Mouse (Mus musculus) midbrain, embryonic 16.5 days (tissue): ENCODE data around the gene H2-Ob. TPM values are rescaled to one million over a fixed set of nuclear protein-coding genes. Genes with fewer than 3 reads are reported as not detected.

ENCODE experiments used
- ATAC-seq: fragments of 200-750 bp; cut with Nextera tagmentation; 2 replicates; pipeline ENCODE4 v1.8.0; 2017; ENCODE audit warnings: moderate TSS enrichment
- H3K27ac ChIP-seq: fragments of 300-500 bp; sonication (generic); 2 replicates; pipeline ENCODE4 v1.5.1; 2014; ENCODE audit warnings: mild to moderate bottlenecking, low read length, mixed read lengths
- H3K27me3 ChIP-seq: fragments of 300-500 bp; sonication (generic); 2 replicates; pipeline ENCODE4 v1.6.1; 2014; ENCODE audit warnings: low read depth, low read length, mixed read lengths; ENCODE audit not compliant: control insufficient read depth, insufficient read depth
- H3K36me3 ChIP-seq: fragments of 300-500 bp; sonication (generic); 2 replicates; pipeline ENCODE4 v1.6.1; 2014; ENCODE audit warnings: mild to moderate bottlenecking, low read length, moderate library complexity, mixed read lengths; ENCODE audit not compliant: control insufficient read depth, insufficient read depth
- H3K4me1 ChIP-seq: fragments of 300-500 bp; sonication (generic); 2 replicates; pipeline ENCODE4 v1.6.1; 2014; ENCODE audit warnings: mild to moderate bottlenecking, low read length, mixed read lengths; ENCODE audit not compliant: control insufficient read depth, insufficient read depth
- H3K4me2 ChIP-seq: fragments of 300-500 bp; sonication (generic); 2 replicates; pipeline ENCODE4 v1.6.1; 2014; ENCODE audit warnings: mild to moderate bottlenecking, low read length, mixed read lengths
- H3K4me3 ChIP-seq: fragments of 300-500 bp; sonication (generic); 2 replicates; pipeline ENCODE4 v1.5.1; 2014; ENCODE audit warnings: low read depth, mild to moderate bottlenecking, low read length, moderate library complexity, mixed read lengths
- H3K9ac ChIP-seq: fragments of 300-500 bp; sonication (generic); 2 replicates; pipeline ENCODE4 v1.6.1; 2014; ENCODE audit warnings: low read depth, low read length, mixed read lengths
- H3K9me3 ChIP-seq: fragments of 300-500 bp; sonication (generic); replicated peaks from 2 replicates; pipeline ENCODE4 v1.6.1; 2014; ENCODE audit warnings: mild to moderate bottlenecking, low read length, mixed read lengths; ENCODE audit not compliant: control insufficient read depth, poor library complexity, severe bottlenecking
- WGBS: fragments of 180-500 bp; shearing (Covaris S2); extraction: QIAGEN DNeasy Blood & Tissue Kit; methylation state at CpG from one replicate; pipeline ENCODE4 v1.1.7; 2014; 5-methylcytosine and 5-hydroxymethylcytosine counted together
- polyA plus RNA-seq: library from polyadenylated mRNA; unstranded; fragments of >200 nt; fragmentation: Nextera tagmentation; extraction: Ambion mirVana; gene quantifications from 2 replicates; pipeline ENCODE4 v1.2.1, GENCODE M21; 2015

Gene H2-Ob
- polyA plus RNA-seq, 1 experiment from 2014 or later, result 0.40 TPM

DNA sequence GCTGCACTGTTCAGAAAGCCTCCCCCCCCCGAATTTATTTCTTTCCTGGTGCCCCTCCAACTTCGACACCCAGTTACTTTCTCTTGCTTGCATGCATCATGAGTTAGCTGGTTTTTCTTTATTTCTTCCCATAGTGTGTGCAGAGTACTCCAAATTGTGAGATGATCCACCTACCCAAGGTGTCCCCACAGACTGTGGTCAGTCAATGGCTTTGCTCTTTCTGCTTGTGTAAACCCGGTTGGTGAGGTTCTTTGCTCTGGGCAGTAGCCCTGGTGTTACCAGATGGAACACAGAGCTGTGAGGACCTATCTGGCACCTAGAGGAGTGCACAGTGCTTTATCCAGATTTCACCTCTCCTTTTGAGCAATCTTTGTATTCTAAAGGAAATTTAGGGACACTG is 49.4 kb downstream of the H2-Ob start:
- Histone ChIP-seq H3K4me1 (no peaks in the 10 kb centered on the region), H3K9me3 (no peaks in the 10 kb centered on the region), H3K4me3 (no peak overlapping the region), H3K27ac (no peak overlapping the region), H3K4me2 (no peak overlapping the region), H3K9ac (no peak overlapping the region), H3K27me3 (no peaks in the 10 kb centered on the region), H3K36me3 (no peaks in the 10 kb centered on the region)
- no peak for ATAC-seq
- 69% methylated on average over 3 of the region's 3 CpGs for WGBS

DNA sequence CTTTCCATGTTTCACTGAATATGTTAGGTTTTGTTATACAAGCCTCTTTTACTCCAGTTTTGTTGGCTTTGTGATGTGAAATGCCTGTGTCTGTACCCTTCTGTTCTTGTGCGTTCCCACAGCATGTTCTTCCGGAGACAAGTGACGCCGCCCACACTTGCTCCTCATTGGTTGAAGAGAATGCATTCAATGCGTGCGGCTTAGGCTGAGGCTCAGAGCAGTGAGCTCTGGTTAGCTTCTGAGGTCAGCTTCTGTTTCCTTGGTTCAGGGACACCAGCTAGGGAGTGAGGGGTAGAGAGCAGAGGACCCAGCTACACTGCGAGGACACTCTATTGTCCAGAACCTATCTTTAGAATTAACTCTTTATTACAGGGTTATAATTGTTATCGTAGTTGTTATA is 52.9 kb downstream of the H2-Ob start:
- Histone ChIP-seq H3K9me3 (no peaks in the 10 kb centered on the region), H3K4me1 (0 out of 2 replicates have a peak, but pooled peaks cover 2% of the 10 kb centered on the region), H3K27ac (no peak overlapping the region), H3K9ac (no peak overlapping the region), H3K4me2 (no peak overlapping the region), H3K36me3 (no peaks in the 10 kb centered on the region), H3K27me3 (no peaks in the 10 kb centered on the region), H3K4me3 (no peak overlapping the region)
- WGBS, result 13% methylated on average over 8 of the region's 8 CpGs
- ATAC-seq, result peak; percentile 88; the same call in 1 of the 2 replicates

GRCm38 (mm10) chr17:34292570-34292969 is 53.9 kb downstream of the H2-Ob start:
- Histone ChIP-seq H3K4me3 (no peak overlapping the region), H3K27me3 (no peaks in the 10 kb centered on the region), H3K27ac (no peak overlapping the region), H3K4me2 (no peak overlapping the region), H3K36me3 (no peaks in the 10 kb centered on the region), H3K4me1 (0 out of 2 replicates have a peak, but pooled peaks cover 2% of the 10 kb centered on the region), H3K9me3 (no peaks in the 10 kb centered on the region), H3K9ac (no peak overlapping the region)
- 90% methylated on average over 4 of the region's 4 CpGs for WGBS
- no peak for ATAC-seq

GRCm38 (mm10) chr17:34293533-34293932 is 54.8 kb downstream of the H2-Ob start:
- H3K9ac ChIP-seq, result no peak overlapping the region
- H3K4me2 ChIP-seq, result no peak overlapping the region
- 64% methylated on average over 2 of the region's 2 CpGs for WGBS
- H3K27ac ChIP-seq, result no peak overlapping the region
- no peaks in the 10 kb centered on the region for H3K9me3 ChIP-seq
- no peak overlapping the region for H3K4me3 ChIP-seq
- ATAC-seq, result no peak
- no peaks in the 10 kb centered on the region for H3K36me3 ChIP-seq
- H3K27me3 ChIP-seq, result no peaks in the 10 kb centered on the region
- H3K4me1 ChIP-seq, result 0 out of 2 replicates have a peak, but pooled peaks cover 2% of the 10 kb centered on the region

GRCm38 (mm10) chr17:34294249-34294648 is 55.5 kb downstream of the H2-Ob start:
- Histone ChIP-seq H3K9me3 (no peaks in the 10 kb centered on the region), H3K4me1 (0 out of 2 replicates have a peak, but pooled peaks cover 2% of the 10 kb centered on the region), H3K27ac (no peak overlapping the region), H3K27me3 (no peaks in the 10 kb centered on the region), H3K4me3 (no peak overlapping the region), H3K4me2 (no peak overlapping the region), H3K36me3 (no peaks in the 10 kb centered on the region), H3K9ac (no peak overlapping the region)
- no peak for ATAC-seq
- 68% methylated on average over 4 of the region's 4 CpGs for WGBS

GRCm38 (mm10) chr17:34295307-34295706 is 56.6 kb downstream of the H2-Ob start:
- Histone ChIP-seq H3K4me3 (no peak overlapping the region), H3K36me3 (no peaks in the 10 kb centered on the region), H3K4me1 (0 out of 2 replicates have a peak, but pooled peaks cover 2% of the 10 kb centered on the region), H3K27me3 (no peaks in the 10 kb centered on the region), H3K9me3 (no peaks in the 10 kb centered on the region), H3K27ac (no peak overlapping the region), H3K9ac (no peak overlapping the region), H3K4me2 (no peak overlapping the region)
- ATAC-seq, result no peak

- 18% methylated on average over 23 of the region's 23 CpGs for WGBS
- peak overlapping the region; percentile 52 for H3K9ac ChIP-seq
- peak overlapping the region; percentile 44 for H3K4me2 ChIP-seq
- H3K9me3 ChIP-seq, result no peaks in the 10 kb centered on the region
- peak overlapping the region; percentile 50 for H3K27ac ChIP-seq
- peak; percentile 90 for ATAC-seq
- H3K4me1 ChIP-seq, result 0 out of 2 replicates have a peak, but pooled peaks cover 2% of the 10 kb centered on the region
- H3K4me3 ChIP-seq, result peak overlapping the region; percentile 41
- H3K27me3 ChIP-seq, result no peaks in the 10 kb centered on the region
- no peaks in the 10 kb centered on the region for H3K36me3 ChIP-seq
Measured at GRCm38 (mm10) chr17:34295891-34296794, 57.4 kb downstream of the H2-Ob start.

GRCm38 (mm10) chr17:34299356-34299755 is 60.7 kb downstream of the H2-Ob start:
- Histone ChIP-seq H3K36me3 (no peaks in the 10 kb centered on the region), H3K27ac (no peak overlapping the region), H3K9ac (no peak overlapping the region), H3K27me3 (no peaks in the 10 kb centered on the region), H3K4me1 (0 out of 2 replicates have a peak, but pooled peaks cover 2% of the 10 kb centered on the region), H3K4me3 (no peak overlapping the region), H3K9me3 (no peaks in the 10 kb centered on the region), H3K4me2 (no peak overlapping the region)
- ATAC-seq, result no peak
- 69% methylated on average over 3 of the region's 3 CpGs for WGBS

DNA sequence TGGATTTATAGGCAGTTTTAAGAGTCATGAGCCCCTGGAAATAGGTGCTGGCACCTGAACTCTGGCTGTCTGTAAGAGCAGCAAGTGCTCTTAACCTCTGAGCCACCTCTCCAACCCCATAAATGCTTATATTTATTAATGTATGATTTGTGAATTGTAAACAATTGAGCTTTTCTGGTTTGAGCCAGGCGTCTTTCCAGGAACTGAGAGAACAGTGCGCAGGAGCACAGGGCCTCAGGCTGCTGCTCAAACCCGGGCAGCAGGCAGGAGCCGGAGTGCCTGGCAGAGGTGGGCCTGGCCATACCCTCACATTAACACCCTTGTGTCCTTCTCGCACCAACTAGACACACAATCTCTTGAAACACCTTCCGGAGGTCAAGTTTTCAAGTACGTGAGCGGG is 61.4 kb downstream of the H2-Ob start:
- no peaks in the 10 kb centered on the region for H3K9me3 ChIP-seq
- no peaks in the 10 kb centered on the region for H3K36me3 ChIP-seq
- no peak overlapping the region for H3K27ac ChIP-seq
- 0 out of 2 replicates have a peak, but pooled peaks cover 2% of the 10 kb centered on the region for H3K4me1 ChIP-seq
- WGBS, result 91% methylated on average over 8 of the region's 8 CpGs
- H3K27me3 ChIP-seq, result no peaks in the 10 kb centered on the region
- no peak overlapping the region for H3K4me2 ChIP-seq
- no peak overlapping the region for H3K4me3 ChIP-seq
- no peak for ATAC-seq
- no peak overlapping the region for H3K9ac ChIP-seq
